Mouse (Mus musculus) cortical plate, adult 2 months (tissue): ENCODE data around the gene Dchs1.

Experiments used
- CTCF ChIP-seq: fragments of 200-500 bp; IDR thresholded peaks from 2 replicates; pipeline ENCODE4 v1.5.1; 2011; ENCODE audit warnings: mild to moderate bottlenecking, control low read depth, low read length; ENCODE audit not compliant: insufficient read depth; ENCODE audit errors: extremely low read depth
- POLR2A ChIP-seq: fragments of 200-500 bp; IDR thresholded peaks from 2 replicates; pipeline ENCODE4 v1.6.1; 2011; ENCODE audit warnings: mild to moderate bottlenecking, low read length, control low read depth; ENCODE audit not compliant: insufficient read depth; ENCODE audit errors: extremely low read depth

- TF ChIP-seq POLR2A (no peak), CTCF (no peak)
These were observed 22.4 kb upstream of the Dchs1 start for GRCm38 (mm10) chr7:105809836-105810235.
